Mouse (Mus musculus) mouse embryonic stem cell (cell line): ENCODE data around the gene D17Wsu92e.

Experiments
- in situ Hi-C, 2 experiments: fragments of 300-500 bp; cut with MboI; formaldehyde crosslinking; loops; 1 replicate in 1 of 2; 3 replicates in 1 of 2; pipeline ENCODE4 v1.14.3; 2019 to 2020; ENCODE audit warnings: low sequenced_read_pairs in 2 of 2, low pct_unique_long_range_greater_than_20kb in 1 of 2, mixed read lengths in 1 of 2; ENCODE audit not compliant: unreplicated experiment in 1 of 2

D17Wsu92e gene

DNA sequence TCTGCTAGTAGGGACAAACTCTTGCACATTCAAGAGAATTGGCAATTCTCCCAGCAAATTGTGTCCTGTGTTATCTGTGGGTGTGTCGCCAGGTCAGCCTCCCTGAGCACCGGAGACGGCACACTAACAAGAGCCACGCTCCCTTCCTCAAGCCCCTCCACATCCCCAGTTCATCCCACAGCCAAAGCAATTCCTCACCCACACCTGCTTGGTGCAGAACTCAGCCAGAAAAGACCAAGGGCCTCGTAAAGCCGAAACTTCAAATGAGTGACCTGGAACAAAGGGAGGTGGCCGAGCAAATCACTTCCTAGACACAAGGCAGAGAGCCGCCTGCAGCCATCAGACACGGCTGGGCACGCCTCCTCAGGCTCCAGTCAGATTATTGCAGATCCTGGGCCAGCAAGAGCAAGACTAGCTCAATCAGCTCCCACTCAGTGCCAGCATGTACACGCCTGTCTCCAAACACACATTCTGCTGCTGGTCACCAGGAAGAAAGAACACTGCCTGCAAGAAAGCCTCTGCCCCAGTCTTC lies 23.0 kb downstream of the D17Wsu92e start:
- in situ Hi-C loops: no loop called here

DNA sequence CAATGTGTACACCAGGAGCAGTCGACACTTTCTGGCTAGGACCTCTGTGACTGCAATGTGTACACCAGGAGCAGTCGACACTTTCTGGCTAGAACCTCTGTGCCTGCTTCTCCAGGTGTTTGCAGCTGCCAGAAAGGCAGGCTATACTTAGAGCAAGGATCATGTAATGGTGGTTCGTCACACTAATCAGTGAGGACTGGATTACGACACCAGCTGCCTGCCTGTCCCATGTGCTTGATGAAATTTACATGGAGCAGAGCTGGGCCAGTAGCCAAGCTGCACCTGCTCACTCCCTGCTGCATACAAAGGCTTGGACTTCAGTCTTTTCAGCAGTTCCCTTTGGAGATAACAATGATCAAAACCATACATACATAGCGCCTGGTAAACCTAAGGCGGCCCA lies 23.7 kb downstream of the D17Wsu92e start:
- in situ Hi-C loops: no loop called here

- in situ Hi-C loops: no loop called here
Measured at GRCm38 (mm10) chr17:27793144-27793543, 27.3 kb downstream of the D17Wsu92e start.

DNA sequence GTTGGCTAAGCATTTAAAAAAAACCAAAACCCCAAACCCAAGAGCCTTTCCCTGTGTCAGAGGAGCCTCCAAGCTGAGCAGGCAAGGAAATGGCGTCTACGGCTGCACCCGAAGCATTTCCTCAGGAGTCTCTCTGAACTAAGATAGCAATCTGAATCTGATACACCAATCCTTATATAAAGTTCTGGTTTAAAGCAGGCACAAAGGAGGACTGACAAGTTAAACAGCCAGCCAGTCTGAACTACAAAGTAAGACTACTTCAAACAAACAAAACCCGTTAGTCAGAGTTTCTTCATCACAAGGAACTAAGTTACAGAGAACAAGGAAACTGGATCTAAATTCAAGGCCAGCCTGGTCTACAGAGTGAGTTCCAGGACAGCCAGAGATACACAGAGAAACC lies 27.9 kb downstream of the D17Wsu92e start:
- in situ Hi-C loops: no loop called here

- in situ Hi-C loops: no loop called here
Measured at GRCm38 (mm10) chr17:27791556-27791955, 28.9 kb downstream of the D17Wsu92e start.

DNA sequence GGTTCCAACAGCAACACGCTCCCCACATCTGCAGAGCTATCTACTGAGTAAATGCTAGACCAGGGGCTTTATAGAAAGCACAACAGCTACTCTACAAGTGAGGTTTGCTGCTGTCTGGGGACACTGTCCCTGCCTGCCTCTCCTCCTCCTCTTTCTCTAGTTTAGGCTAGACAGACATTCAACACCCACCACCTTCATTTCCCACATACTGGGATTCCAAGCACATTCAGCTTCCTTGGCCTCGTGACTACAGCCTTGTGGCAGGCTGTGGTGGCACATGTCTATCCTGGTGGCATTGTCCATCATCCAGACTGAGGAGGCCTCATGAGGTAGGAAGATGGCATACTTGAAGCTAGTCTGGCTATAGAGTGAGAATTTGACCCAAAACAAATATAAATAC lies 29.5 kb downstream of the D17Wsu92e start:
- in situ Hi-C loops: no loop called here

DNA sequence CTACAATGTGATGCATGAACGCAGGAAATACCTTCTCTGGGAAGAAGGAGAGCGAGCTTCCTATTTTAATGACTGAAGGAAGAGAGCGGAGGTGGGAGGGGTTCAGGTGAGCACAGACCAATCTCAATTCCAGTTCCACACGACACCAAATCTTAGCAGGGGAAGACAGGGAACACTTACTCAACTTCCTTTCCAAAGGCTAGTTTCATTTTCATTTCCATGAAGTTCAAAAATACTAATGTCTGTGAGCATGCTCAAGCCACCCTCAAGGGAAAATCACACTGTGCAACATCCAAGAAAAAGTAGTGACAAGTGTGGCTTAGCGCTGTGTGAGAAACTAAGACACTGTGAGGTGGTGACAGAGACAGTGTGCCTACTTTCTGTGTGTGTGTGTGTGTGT lies 30.4 kb downstream of the D17Wsu92e start:
- in situ Hi-C loops: no loop called here

DNA sequence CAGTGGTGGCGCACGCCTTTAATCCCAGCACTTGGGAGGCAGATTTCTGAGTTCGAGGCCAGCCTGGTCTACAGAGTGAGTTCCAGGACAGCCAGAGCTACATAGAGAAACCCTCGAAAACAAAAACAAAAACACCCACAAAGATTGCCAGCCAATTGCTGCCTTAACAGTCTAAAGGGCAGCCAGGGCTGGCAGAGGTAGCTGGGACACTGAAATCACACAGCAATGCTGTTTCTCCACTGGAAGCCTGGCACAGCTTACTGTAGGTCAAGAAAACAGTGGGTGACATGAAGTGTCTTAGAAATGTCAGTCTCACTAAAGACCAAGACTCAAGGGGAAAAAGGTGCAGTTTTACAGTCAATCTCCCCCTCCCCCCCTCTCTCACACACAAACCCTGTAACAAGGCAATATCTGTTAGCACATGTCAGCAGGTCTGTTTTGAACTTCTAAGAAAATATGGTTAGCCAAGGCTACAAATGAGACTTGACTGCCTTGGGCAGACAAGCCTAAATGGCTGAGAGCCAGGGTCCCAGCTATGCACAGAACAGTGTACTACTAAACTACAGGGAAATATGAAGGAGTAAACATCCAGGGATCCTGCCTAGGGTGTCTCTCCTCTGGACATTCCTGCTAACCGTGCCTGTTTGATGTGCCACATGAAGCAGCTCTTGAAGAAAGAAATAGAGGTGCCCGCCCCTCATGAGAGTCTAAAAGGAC lies 31.8 kb downstream of the D17Wsu92e start:
- in situ Hi-C loops: no loop called here

GRCm38 (mm10) chr17:27783567-27783966 lies 36.9 kb downstream of the D17Wsu92e start:
- in situ Hi-C loops: no loop called here

- in situ Hi-C loops: no loop called here
Measured at GRCm38 (mm10) chr17:27781059-27781687, 39.3 kb downstream of the D17Wsu92e start.

GRCm38 (mm10) chr17:27779755-27780154 lies 40.7 kb downstream of the D17Wsu92e start:
- in situ Hi-C loops: no loop called here

DNA sequence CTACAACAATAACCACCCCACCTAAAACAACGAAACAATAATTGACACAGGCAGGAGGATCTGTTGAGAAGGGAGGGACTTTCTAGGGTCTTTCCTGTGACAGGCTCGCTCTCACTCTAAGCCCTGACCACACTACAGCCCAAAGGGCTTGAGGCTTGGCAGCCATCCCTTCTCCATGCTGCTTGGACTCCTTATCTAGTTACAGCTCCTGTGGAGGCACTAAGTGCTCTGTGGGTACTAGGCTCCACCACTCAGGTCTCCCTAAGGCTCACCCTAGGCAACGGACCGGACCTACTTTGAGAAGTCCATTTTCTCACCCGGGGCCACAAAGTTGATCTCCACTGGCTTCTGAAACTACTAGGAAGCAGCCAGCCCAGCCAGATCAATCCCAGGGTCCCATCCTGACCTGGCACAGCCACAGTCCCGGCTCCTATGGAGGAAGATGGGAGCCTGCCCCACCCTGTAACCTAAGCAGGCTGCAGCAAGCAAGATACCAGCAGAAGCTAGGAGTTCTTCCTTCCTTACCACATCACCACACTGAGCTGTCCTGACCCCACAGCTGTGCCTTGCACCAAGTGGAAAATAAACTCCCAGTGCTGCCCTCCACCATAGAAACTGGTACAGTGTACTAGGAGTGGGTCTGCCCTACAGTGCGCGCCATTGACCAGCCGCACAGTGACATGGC lies 41.6 kb downstream of the D17Wsu92e start:
- in situ Hi-C loops: no loop called here

- in situ Hi-C loops: no loop called here
Measured at GRCm38 (mm10) chr17:27777823-27778222, 42.6 kb downstream of the D17Wsu92e start.

DNA sequence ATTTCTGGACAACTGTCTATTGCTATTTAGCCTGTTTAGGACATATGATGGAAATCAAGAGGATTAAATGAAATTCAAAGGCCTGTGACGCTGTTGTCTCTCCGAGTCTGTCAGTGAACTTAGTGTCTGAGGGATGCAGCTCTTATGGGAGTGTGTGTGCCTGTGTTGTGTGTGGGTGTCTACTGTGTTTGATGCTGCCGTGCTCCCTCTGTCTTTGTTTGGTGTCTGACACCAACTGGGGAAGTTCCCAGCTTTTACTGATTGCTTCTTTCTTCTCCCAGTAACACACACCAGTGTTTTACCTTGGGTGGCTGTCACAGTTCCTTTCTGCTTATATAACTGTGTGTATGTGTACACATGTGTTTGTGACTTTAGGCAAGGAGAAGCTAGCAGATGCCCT lies 46.2 kb downstream of the D17Wsu92e start:
- in situ Hi-C loops: no loop called here

GRCm38 (mm10) chr17:27771616-27772015 lies 48.8 kb downstream of the D17Wsu92e start:
- in situ Hi-C loops: no loop called here

- in situ Hi-C loops: no loop called here
Measured at GRCm38 (mm10) chr17:27768817-27769542, 51.5 kb downstream of the D17Wsu92e start.

GRCm38 (mm10) chr17:27767543-27767942 lies 52.9 kb downstream of the D17Wsu92e start:
- in situ Hi-C loops: no loop called here

- in situ Hi-C loops: no loop called here
Measured at GRCm38 (mm10) chr17:27767120-27767519, 53.3 kb downstream of the D17Wsu92e start.

DNA sequence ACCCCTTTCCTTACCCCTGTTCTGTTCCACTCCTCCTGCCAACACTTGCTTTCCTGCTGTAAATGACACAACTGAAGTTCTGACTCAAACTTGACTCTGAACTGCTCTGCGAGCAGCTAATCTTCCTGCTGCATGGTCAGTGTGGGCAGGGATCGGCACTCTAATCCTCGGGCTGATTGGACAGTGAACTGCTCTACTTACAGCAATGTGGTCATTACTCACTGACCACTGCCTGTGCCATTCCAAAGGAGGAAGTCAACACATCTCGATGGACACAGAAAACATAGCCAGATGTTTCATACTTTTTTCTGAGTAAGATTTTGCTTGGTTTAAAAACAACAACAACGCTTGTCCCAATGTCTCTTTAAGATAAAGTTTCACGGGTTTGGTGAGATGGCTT lies 55.4 kb downstream of the D17Wsu92e start:
- in situ Hi-C loops: no loop called here
